Mouse (Mus musculus) lung, postnatal 0 days (tissue): ENCODE measurements around the gene Ndufb4. TPM values are rescaled to one million over a fixed set of nuclear protein-coding genes. Genes with fewer than 3 reads are reported as not detected.

Experiments
- ATAC-seq: fragments of 200-750 bp; cut with Nextera tagmentation; 2 replicates; pipeline ENCODE4 v1.8.0; 2017; ENCODE audit warnings: moderate library complexity
- DNase-seq: peaks from one replicate; pipeline ENCODE4 v3.0.0-alpha.2; 2016; ENCODE audit warnings: low spot score
- H3K27ac ChIP-seq: fragments of 300-500 bp; sonication (generic); 2 replicates; pipeline ENCODE4 v1.5.1; 2014; ENCODE audit warnings: antibody characterized with exemption, mild to moderate bottlenecking, low read length, mixed read lengths
- H3K27me3 ChIP-seq: fragments of 300-500 bp; sonication (generic); replicated peaks from 2 replicates; pipeline ENCODE4 v1.6.1; 2014; ENCODE audit warnings: low read length, mixed read lengths; ENCODE audit not compliant: insufficient read depth
- H3K36me3 ChIP-seq: fragments of 300-500 bp; sonication (generic); 2 replicates; pipeline ENCODE4 v1.6.1; 2014; ENCODE audit warnings: low read length, mixed read lengths; ENCODE audit not compliant: insufficient read depth
- H3K4me1 ChIP-seq: fragments of 300-500 bp; sonication (generic); 2 replicates; pipeline ENCODE4 v1.6.1; 2014; ENCODE audit warnings: antibody characterized with exemption, low read depth, low read length, mixed read lengths; ENCODE audit not compliant: insufficient read depth
- H3K4me2 ChIP-seq: fragments of 300-500 bp; sonication (generic); replicated peaks from 2 replicates; pipeline ENCODE4 v1.6.1; 2014; ENCODE audit warnings: low read depth, mild to moderate bottlenecking, low read length, moderate library complexity, mixed read lengths
- H3K4me3 ChIP-seq: fragments of 300-500 bp; sonication (generic); 2 replicates; pipeline ENCODE4 v1.5.1; 2014; ENCODE audit warnings: low read depth, low read length
- H3K9ac ChIP-seq: fragments of 300-500 bp; sonication (generic); replicated peaks from 2 replicates; pipeline ENCODE4 v1.6.1; 2014; ENCODE audit warnings: low read depth, mild to moderate bottlenecking
- H3K9me3 ChIP-seq: fragments of 300-500 bp; sonication (generic); 2 replicates; pipeline ENCODE4 v1.6.1; 2016; ENCODE audit warnings: low read length, mixed read lengths
- CTCF ChIP-seq: IDR thresholded peaks from 2 replicates; pipeline ENCODE4 v1.5.1; 2016; ENCODE audit warnings: antibody characterized with exemption, mild to moderate bottlenecking
- EP300 ChIP-seq: IDR thresholded peaks from 2 replicates; pipeline ENCODE4 v1.6.1; 2016; ENCODE audit warnings: antibody characterized with exemption, mild to moderate bottlenecking, control low read depth
- WGBS: fragments of 180-500 bp; shearing (Covaris S2); extraction: QIAGEN DNeasy Blood & Tissue Kit; methylation state at CpG from one replicate; pipeline ENCODE4 v1.1.7; 2014; 5-methylcytosine and 5-hydroxymethylcytosine counted together
- polyA plus RNA-seq: library from polyadenylated mRNA; unstranded; fragments of >200 nt; fragmentation: Nextera tagmentation; extraction: Ambion mirVana; gene quantifications from 2 replicates; pipeline ENCODE4 v1.2.1, GENCODE M21; 2015

The Ndufb4 gene
- polyA plus RNA-seq, 1 experiment from 2014 or later, result 70.3 TPM

GRCm38 (mm10) chr16:37680831-37681230, 26.6 kb upstream of the Ndufb4 start:
- ATAC-seq, result no peak
- Histone ChIP-seq H3K27ac (no peak overlapping the region), H3K4me1 (no peaks in the 10 kb centered on the region; the same call in none of the 2 replicates), H3K9me3 (no peaks in the 10 kb centered on the region), H3K4me3 (no peak overlapping the region), H3K4me2 (no peak overlapping the region), H3K9ac (no peak overlapping the region), H3K36me3 (no peaks in the 10 kb centered on the region), H3K27me3 (no peaks in the 10 kb centered on the region)
- WGBS, result 60% methylated on average over 8 of the region's 8 CpGs
- DNase-seq, result no peak
- TF ChIP-seq EP300 (no peak), CTCF (no peak)

DNA sequence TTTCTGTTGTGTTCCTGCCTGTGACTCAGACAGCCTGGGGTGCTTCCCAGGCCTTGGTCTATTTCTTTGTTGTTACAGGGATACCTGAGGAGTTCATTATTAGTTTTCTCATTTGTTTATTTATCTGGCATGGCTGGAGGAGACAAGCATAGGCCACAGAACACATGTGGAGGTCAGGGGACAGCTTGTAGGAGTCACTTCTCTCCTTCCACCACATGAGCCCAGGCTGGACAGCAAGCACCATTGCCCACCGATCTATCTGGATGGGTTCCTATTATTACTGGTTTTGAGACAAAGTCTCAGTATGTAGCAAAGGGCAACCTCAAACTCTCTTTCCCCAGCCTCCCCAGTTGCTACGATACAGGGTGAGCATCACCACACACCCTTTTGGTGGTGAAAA, 26.0 kb upstream of the Ndufb4 start:
- Histone ChIP-seq H3K36me3 (no peaks in the 10 kb centered on the region), H3K9me3 (no peaks in the 10 kb centered on the region), H3K27me3 (no peaks in the 10 kb centered on the region), H3K9ac (no peak overlapping the region), H3K27ac (no peak overlapping the region), H3K4me2 (no peak overlapping the region), H3K4me3 (no peak overlapping the region), H3K4me1 (no peaks in the 10 kb centered on the region; the same call in none of the 2 replicates)
- DNase-seq, result no peak
- TF ChIP-seq EP300 (no peak), CTCF (no peak)
- ATAC-seq, result no peak
- WGBS, result 71% methylated on average over 2 of the region's 2 CpGs

DNA sequence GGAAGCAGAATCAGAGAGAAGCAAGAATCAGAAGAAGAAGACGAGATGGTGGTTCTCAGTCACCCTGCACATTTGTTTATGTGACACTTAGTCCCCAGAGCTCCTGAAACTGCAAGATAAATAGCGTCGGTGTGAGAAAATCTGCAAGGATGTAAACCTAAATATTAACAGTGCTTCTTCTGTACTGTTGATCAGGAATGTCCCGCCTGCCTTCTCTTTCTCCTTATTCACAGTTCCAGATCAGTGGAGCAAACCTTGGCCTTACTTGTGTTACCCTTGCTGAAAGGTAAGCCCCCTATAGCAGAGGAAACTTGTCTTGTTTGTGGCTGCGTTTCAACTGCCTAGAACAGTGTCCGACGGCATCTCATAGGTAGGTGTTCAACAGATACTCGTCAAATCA, 23.3 kb upstream of the Ndufb4 start:
- Histone ChIP-seq H3K4me2 (no peak overlapping the region), H3K4me3 (no peak overlapping the region), H3K36me3 (no peaks in the 10 kb centered on the region), H3K27me3 (no peaks in the 10 kb centered on the region), H3K9ac (no peak overlapping the region), H3K9me3 (no peaks in the 10 kb centered on the region), H3K4me1 (no peaks in the 10 kb centered on the region), H3K27ac (no peak overlapping the region)
- no peak for DNase-seq
- TF ChIP-seq CTCF (no peak), EP300 (no peak)
- 78% methylated on average over 8 of the region's 8 CpGs for WGBS
- no peak for ATAC-seq

GRCm38 (mm10) chr16:37676677-37677072, 22.4 kb upstream of the Ndufb4 start:
- Histone ChIP-seq H3K9me3 (no peaks in the 10 kb centered on the region), H3K36me3 (no peaks in the 10 kb centered on the region), H3K4me2 (no peak overlapping the region), H3K9ac (no peak overlapping the region), H3K27ac (no peak overlapping the region), H3K4me3 (no peak overlapping the region), H3K4me1 (no peaks in the 10 kb centered on the region), H3K27me3 (no peaks in the 10 kb centered on the region)
- no peak for TF ChIP-seq CTCF
- TF ChIP-seq EP300, result no peak
- 47% methylated on average over 4 of the region's 4 CpGs for WGBS
- DNase-seq (no peak), ATAC-seq (no peak)

- Histone ChIP-seq H3K36me3 (no peaks in the 10 kb centered on the region), H3K9ac (no peak overlapping the region), H3K4me3 (no peak overlapping the region), H3K4me2 (no peak overlapping the region), H3K27ac (no peak overlapping the region), H3K4me1 (no peaks in the 10 kb centered on the region), H3K9me3 (no peaks in the 10 kb centered on the region), H3K27me3 (no peaks in the 10 kb centered on the region)
- ATAC-seq (no peak), DNase-seq (no peak)
- 56% methylated on average over 17 of the region's 17 CpGs for WGBS
- no peak for TF ChIP-seq CTCF
- TF ChIP-seq EP300, result no peak
Measured at GRCm38 (mm10) chr16:37676024-37676676, 21.9 kb upstream of the Ndufb4 start.

DNA sequence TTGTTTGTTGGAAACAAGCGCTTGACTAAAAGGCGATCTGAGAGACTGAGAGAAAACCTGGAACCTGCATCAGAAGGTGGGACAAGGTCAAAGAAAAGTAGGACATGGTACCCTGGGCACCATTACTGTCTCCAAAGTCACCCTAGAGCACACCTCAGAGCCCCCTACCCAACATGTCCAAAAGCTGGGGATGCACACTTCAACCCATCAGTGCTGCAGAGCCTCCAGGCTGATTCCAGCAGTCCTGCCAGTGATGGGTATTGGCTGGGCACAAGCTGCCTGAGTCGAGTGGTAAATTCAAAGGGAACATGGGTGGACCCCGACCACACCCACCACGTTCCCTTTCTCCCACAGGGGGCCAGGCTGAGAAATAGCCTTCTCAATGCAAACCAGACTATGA, 21.1 kb upstream of the Ndufb4 start:
- Histone ChIP-seq H3K9me3 (no peaks in the 10 kb centered on the region), H3K9ac (no peak overlapping the region), H3K27me3 (no peaks in the 10 kb centered on the region), H3K4me1 (no peaks in the 10 kb centered on the region), H3K27ac (no peak overlapping the region), H3K4me3 (no peak overlapping the region), H3K36me3 (no peaks in the 10 kb centered on the region), H3K4me2 (no peak overlapping the region)
- ATAC-seq, result no peak
- DNase-seq, result no peak
- TF ChIP-seq CTCF (no peak), EP300 (no peak)
- WGBS, result 95% methylated on average over 5 of the region's 5 CpGs
